ENCODE assay signal across 24 mouse cellular contexts in genomic region chr14:124536106-124536505, GRCm38 (mm10).
DNase-seq lines count a peak whose midpoint lies in the region; ATAC-seq and TF ChIP-seq lines count a peak whose summit lies in the region.
"Had no signal": no experiment of that assay in that cellular context is flagged by ENCODE, and none has a peak within 500 bp of the region (broad histone marks: within the 10 kb centered on the region; RNA-seq: fewer than 3 reads in every experiment).

No protein-coding gene starts in this region.

- H3K9ac ChIP-seq in intestine, embryonic 16.5 days (ENCODE audit: low read depth, low read length): no peak overlapping the region
- H3K9ac ChIP-seq in intestine, postnatal 0 days (ENCODE audit: low read depth, low read length): no peak overlapping the region
- H3K9ac ChIP-seq: embryonic facial prominence, embryonic 15.5 days; heart, embryonic 15.5 days; hindbrain, embryonic 14.5 days had no signal

- TF ChIP-seq CTCF in intestine, postnatal 0 days (IDR thresholded peaks at IDR 0.05; ENCODE audit: low read depth): no peak

- no peak overlapping the region for H3K4me2 ChIP-seq in intestine, embryonic 16.5 days (ENCODE audit: low read depth, low read length)
- no peak overlapping the region for H3K4me2 ChIP-seq in intestine, postnatal 0 days (replicated peaks; ENCODE audit: low read depth)
- H3K4me2 ChIP-seq: embryonic facial prominence, embryonic 15.5 days; heart, embryonic 11.5 days; heart, embryonic 15.5 days; hindbrain, embryonic 14.5 days had no signal

- no peak overlapping the region for H3K4me3 ChIP-seq in intestine, embryonic 16.5 days (ENCODE audit: low read length)
- H3K4me3 ChIP-seq in intestine, postnatal 0 days (ENCODE audit: low read depth, low read length): no peak overlapping the region
- H3K4me3 ChIP-seq: embryonic facial prominence, embryonic 15.5 days; erythroblast, embryonic 14.5 days; forebrain, embryonic 10.5 days; heart, adult 2 months; heart, embryonic 15.5 days had no signal

- no peaks in the 10 kb centered on the region for H3K27me3 ChIP-seq in intestine, embryonic 16.5 days (replicated peaks; ENCODE audit: control insufficient read depth, insufficient read depth, low read length)
- no peaks in the 10 kb centered on the region for H3K27me3 ChIP-seq in intestine, postnatal 0 days (replicated peaks; ENCODE audit: control insufficient read depth, insufficient read depth, low read length)
- H3K27me3 ChIP-seq: embryonic facial prominence, embryonic 15.5 days; heart, embryonic 15.5 days had no signal

- DNase-seq in cerebellum, postnatal 4 days (ENCODE audit: low spot score in 2 of 2): no peak
- peak; percentile 88 for DNase-seq in cerebellum, adult 11-12 months
- peak; percentile 97 for DNase-seq in cerebellum, adult 9-10 months
- DNase-seq in cerebellum, postnatal 25 days: peak; percentile 70 to 81
- no peak for DNase-seq in adrenal gland, adult 18-20 months (ENCODE audit: low spot score in 2 of 2)
- DNase-seq: adrenal gland, postnatal 10 days; B cell, adult 2 months; gastrocnemius, postnatal 10 days; heart, adult 2 months; heart, postnatal 14 days; kidney, adult 11 months; kidney, adult 9 months had no signal

- H3K36me3 ChIP-seq in intestine, embryonic 16.5 days (ENCODE audit: control insufficient read depth, insufficient read depth, low read length): no peaks in the 10 kb centered on the region
- H3K36me3 ChIP-seq in intestine, postnatal 0 days (ENCODE audit: control insufficient read depth, insufficient read depth): no peaks in the 10 kb centered on the region
- H3K36me3 ChIP-seq: embryonic facial prominence, embryonic 15.5 days; forebrain, embryonic 10.5 days; G1E; heart, embryonic 15.5 days had no signal

- 70% methylated on average over 3 of the region's 3 CpGs for WGBS in intestine, embryonic 16.5 days
- 62% methylated on average over 3 of the region's 3 CpGs for WGBS in intestine, postnatal 0 days

- H3K27ac ChIP-seq in intestine, embryonic 16.5 days (ENCODE audit: low read length): no peak overlapping the region
- H3K27ac ChIP-seq in intestine, postnatal 0 days (ENCODE audit: low read depth, low read length): no peak overlapping the region
- H3K27ac ChIP-seq: embryonic facial prominence, embryonic 15.5 days; forebrain, embryonic 10.5 days; heart, adult 2 months; heart, embryonic 15.5 days; hindbrain, embryonic 14.5 days had no signal

- H3K9me3 ChIP-seq in intestine, embryonic 16.5 days (ENCODE audit: control insufficient read depth, low read length): no peaks in the 10 kb centered on the region
- H3K9me3 ChIP-seq in intestine, postnatal 0 days (ENCODE audit: control insufficient read depth): no peaks in the 10 kb centered on the region
- H3K9me3 ChIP-seq: embryonic facial prominence, embryonic 15.5 days; forebrain, embryonic 10.5 days; G1E; heart, embryonic 15.5 days had no signal

- ATAC-seq in cerebellum, adult (ENCODE audit: insufficient number of reproducible peaks, low FRiP score, low TSS enrichment): peak; percentile 98
- ATAC-seq in intestine, embryonic 16.5 days: no peak
- no peak for ATAC-seq in intestine, postnatal 0 days
- ATAC-seq: CD4-positive, CD25-positive, alpha-beta regulatory T cell, adult 4 months; forebrain, embryonic 14.5 days had no signal

- H3K4me1 ChIP-seq in intestine, embryonic 16.5 days (ENCODE audit: control insufficient read depth, insufficient read depth, low read length): no peaks in the 10 kb centered on the region
- no peaks in the 10 kb centered on the region for H3K4me1 ChIP-seq in intestine, postnatal 0 days (replicated peaks; ENCODE audit: control insufficient read depth, insufficient read depth, low read length)
- H3K4me1 ChIP-seq: embryonic facial prominence, embryonic 15.5 days; forebrain, embryonic 10.5 days; heart, embryonic 15.5 days had no signal

Comparison
In these comparisons a context has a peak if more than half of its experiments do, and no peak if none do; other contexts are left out.
1. DNase-seq: peak in cerebellum, adult 11-12 months (single experiment), cerebellum, adult 9-10 months (single experiment) and cerebellum, postnatal 25 days (2 of 2); none in cerebellum, postnatal 4 days (0 of 2) and adrenal gland, adult 18-20 months (0 of 2).